Mouse (Mus musculus) intestine, embryonic 16.5 days (tissue): ENCODE data around the gene Zfp296. TPM values are rescaled to one million over a fixed set of nuclear protein-coding genes. Genes with fewer than 3 reads are reported as not detected.

ENCODE experiments used
- polyA plus RNA-seq: library from polyadenylated mRNA; unstranded; fragments of >200 nt; fragmentation: Nextera tagmentation; extraction: Ambion mirVana; gene quantifications from 2 replicates; pipeline ENCODE4 v1.2.1, GENCODE M21; 2015

Zfp296 gene
- polyA plus RNA-seq, 1 experiment from 2014 or later = 0.64 TPM

Other genes with a start within 250 kb of the Zfp296 start
- gene Ercc1, start 232.5 kb upstream of the Zfp296 start, polyA plus RNA-seq = 45.8 and 51.3 TPM in 2 replicates
- gene Cd3eap, start 217.8 kb upstream of the Zfp296 start, polyA plus RNA-seq = 19.1 and 24.3 TPM in 2 replicates
- gene Ppp1r13l, start 217.5 kb upstream of the Zfp296 start, polyA plus RNA-seq = 3.1 and 4.2 TPM in 2 replicates
- 15.5 and 17.6 TPM in 2 replicates for gene Ercc2, start 195.3 kb upstream of the Zfp296 start, polyA plus RNA-seq
- 2.7 and 2.9 TPM in 2 replicates for gene Klc3, start 173.2 kb upstream of the Zfp296 start, polyA plus RNA-seq
- 15.3 and 17.6 TPM in 2 replicates for gene Ckm, start 172.5 kb upstream of the Zfp296 start, polyA plus RNA-seq
- gene Mark4, start 118.5 kb upstream of the Zfp296 start, polyA plus RNA-seq = 3.7 and 4.4 TPM in 2 replicates
- gene Exoc3l2, start 114.0 kb upstream of the Zfp296 start, polyA plus RNA-seq = 0.27 and 0.46 TPM in 2 replicates
- gene Bloc1s3, start 68.9 kb upstream of the Zfp296 start, polyA plus RNA-seq = 1.4 and 2.0 TPM in 2 replicates
- gene Trappc6a, start 68.9 kb upstream of the Zfp296 start, polyA plus RNA-seq = 147 and 159 TPM in 2 replicates
- gene Nkpd1, start 59.4 kb upstream of the Zfp296 start, polyA plus RNA-seq = 0.06 and 0.07 TPM in 2 replicates
- gene Ppp1r37, start 14.2 kb upstream of the Zfp296 start, polyA plus RNA-seq = 15.5 and 18.6 TPM in 2 replicates
- gene Gemin7, start 308 bp downstream of the Zfp296 start, polyA plus RNA-seq = 132 and 137 TPM in 2 replicates
- gene Clasrp, start 27.2 kb downstream of the Zfp296 start, polyA plus RNA-seq = 30.3 and 32.5 TPM in 2 replicates
- 8.8 and 10.6 TPM in 2 replicates for gene Relb, start 52.2 kb downstream of the Zfp296 start, polyA plus RNA-seq
- 70.5 and 77.6 TPM in 2 replicates for gene Clptm1, start 87.7 kb downstream of the Zfp296 start, polyA plus RNA-seq
- gene Apoc2, start 100.7 kb downstream of the Zfp296 start, polyA plus RNA-seq = 463 and 798 TPM in 2 replicates
- not detected in 2 replicates for gene Gm44805, start 104.1 kb downstream of the Zfp296 start, polyA plus RNA-seq
- 2.6 and 8.3 TPM in 2 replicates for gene Apoc4, start 104.2 kb downstream of the Zfp296 start, polyA plus RNA-seq
- gene Apoc1, start 115.4 kb downstream of the Zfp296 start, polyA plus RNA-seq = 39.5 and 43.2 TPM in 2 replicates
- 314 and 355 TPM in 2 replicates for gene Apoe, start 121.9 kb downstream of the Zfp296 start, polyA plus RNA-seq
- gene Tomm40, start 138.2 kb downstream of the Zfp296 start, polyA plus RNA-seq = 143 and 157 TPM in 2 replicates
- 143 and 149 TPM in 2 replicates for gene Nectin2, start 173.2 kb downstream of the Zfp296 start, polyA plus RNA-seq
- gene Bcam, start 193.7 kb downstream of the Zfp296 start, polyA plus RNA-seq = 58.7 and 62.7 TPM in 2 replicates
- gene Cblc, start 219.5 kb downstream of the Zfp296 start, polyA plus RNA-seq = 32.6 and 42.1 TPM in 2 replicates
- 15.5 and 15.6 TPM in 2 replicates for gene Bcl3, start 245.5 kb downstream of the Zfp296 start, polyA plus RNA-seq